Mouse (Mus musculus) forebrain, embryonic 16.5 days (tissue): ENCODE results near the gene Ppp1r14d. TPM values are rescaled to one million over a fixed set of nuclear protein-coding genes. Genes with fewer than 3 reads are reported as not detected.

Experiments
- ATAC-seq: fragments of 200-750 bp; cut with Nextera tagmentation; 2 replicates; pipeline ENCODE4 v1.8.0; 2017; ENCODE audit warnings: mild to moderate bottlenecking, moderate library complexity
- H3K27ac ChIP-seq: fragments of 300-500 bp; sonication (generic); 2 replicates; pipeline ENCODE4 v1.5.1; 2014; ENCODE audit warnings: low read length, control low read depth
- H3K27me3 ChIP-seq: fragments of 300-500 bp; sonication (generic); replicated peaks from 2 replicates; pipeline ENCODE4 v1.6.1; 2014; ENCODE audit warnings: low read length; ENCODE audit not compliant: control insufficient read depth, insufficient read depth
- H3K36me3 ChIP-seq: fragments of 300-500 bp; sonication (generic); 2 replicates; pipeline ENCODE4 v1.6.1; 2014; ENCODE audit not compliant: control insufficient read depth, insufficient read depth
- H3K4me1 ChIP-seq: fragments of 300-500 bp; sonication (generic); replicated peaks from 2 replicates; pipeline ENCODE4 v1.6.1; 2014; ENCODE audit warnings: low read length; ENCODE audit not compliant: control insufficient read depth, insufficient read depth
- H3K4me2 ChIP-seq: fragments of 300-500 bp; sonication (generic); 2 replicates; pipeline ENCODE4 v1.6.1; 2014; ENCODE audit warnings: mild to moderate bottlenecking, low read length, control low read depth
- H3K4me3 ChIP-seq: fragments of 300-500 bp; sonication (generic); replicated peaks from 2 replicates; pipeline ENCODE4 v1.5.1; 2014; ENCODE audit warnings: mild to moderate bottlenecking, low read length, control low read depth
- H3K9ac ChIP-seq: fragments of 300-500 bp; sonication (generic); replicated peaks from 2 replicates; pipeline ENCODE4 v1.6.1; 2014; ENCODE audit warnings: low read depth, low read length, control low read depth
- H3K9me3 ChIP-seq: fragments of 300-500 bp; sonication (generic); 2 replicates; pipeline ENCODE4 v1.6.1; 2016; ENCODE audit warnings: low read length; ENCODE audit not compliant: control insufficient read depth
- WGBS: fragments of 180-500 bp; shearing (Covaris S2); extraction: QIAGEN DNeasy Blood & Tissue Kit; methylation state at CpG from one replicate; pipeline ENCODE4 v1.1.7; 2014; 5-methylcytosine and 5-hydroxymethylcytosine counted together
- polyA plus RNA-seq: library from polyadenylated mRNA; unstranded; fragments of >200 nt; fragmentation: Nextera tagmentation; extraction: Ambion mirVana; gene quantifications from 2 replicates; pipeline ENCODE4 v1.2.1, GENCODE M21; 2015

Gene Ppp1r14d
- polyA plus RNA-seq, 1 experiment from 2014 or later, result not detected

- Histone ChIP-seq H3K9ac (no peak overlapping the region), H3K4me2 (no peak overlapping the region), H3K27me3 (peaks cover 44% of the 10 kb centered on the region), H3K4me3 (no peak overlapping the region), H3K4me1 (peaks cover 11% of the 10 kb centered on the region), H3K36me3 (no peaks in the 10 kb centered on the region), H3K9me3 (no peaks in the 10 kb centered on the region), H3K27ac (no peak overlapping the region)
- 69% methylated on average over 4 of the region's 4 CpGs for WGBS
- ATAC-seq, result no peak
Observed at GRCm38 (mm10) chr2:119240075-119240818, 10.5 kb upstream of the Ppp1r14d start.

GRCm38 (mm10) chr2:119238671-119239070, 9.0 kb upstream of the Ppp1r14d start:
- Histone ChIP-seq H3K9me3 (no peaks in the 10 kb centered on the region), H3K9ac (no peak overlapping the region), H3K4me2 (no peak overlapping the region), H3K27ac (no peak overlapping the region), H3K27me3 (peaks cover 48% of the 10 kb centered on the region), H3K4me3 (no peak overlapping the region), H3K4me1 (peaks cover 11% of the 10 kb centered on the region), H3K36me3 (no peaks in the 10 kb centered on the region)
- no peak for ATAC-seq
- WGBS, result 73% methylated on average over 2 of the region's 2 CpGs

GRCm38 (mm10) chr2:119237871-119238220, 8.1 kb upstream of the Ppp1r14d start:
- Histone ChIP-seq H3K9ac (no peak overlapping the region), H3K27me3 (peaks cover 48% of the 10 kb centered on the region), H3K9me3 (no peaks in the 10 kb centered on the region), H3K4me2 (peak overlapping the region; percentile 59), H3K27ac (no peak overlapping the region), H3K36me3 (no peaks in the 10 kb centered on the region), H3K4me1 (peaks cover 11% of the 10 kb centered on the region), H3K4me3 (peak overlapping the region; percentile 44)
- peak; percentile 49; the same call in 1 of the 2 replicates for ATAC-seq
- WGBS, result 2% methylated on average over 30 of the region's 31 CpGs

- no peaks in the 10 kb centered on the region for H3K36me3 ChIP-seq
- H3K27me3 ChIP-seq, result peaks cover 48% of the 10 kb centered on the region
- H3K9ac ChIP-seq, result 0 out of 2 replicates have a peak within 1 kb of the TSS, but pooled peaks have one; percentile 12
- under 1% methylated on average over 72 of the region's 73 CpGs for WGBS
- H3K4me2 ChIP-seq, result peak within 1 kb of the TSS; percentile 59
- H3K4me1 ChIP-seq, result peaks cover 11% of the 10 kb centered on the region
- no peak within 1 kb of the TSS for H3K27ac ChIP-seq
- ATAC-seq, result no peak
- no peaks in the 10 kb centered on the region for H3K9me3 ChIP-seq
- peak within 1 kb of the TSS; percentile 44 for H3K4me3 ChIP-seq
Observed at GRCm38 (mm10) chr2:119237210-119237870, 7.6 kb upstream of the Ppp1r14d start, which contains the start of gene Spint1. Gene Spint1 (plus strand): TSS chr2:119237362.

GRCm38 (mm10) chr2:119236682-119237209, 7.0 kb upstream of the Ppp1r14d start:
- Histone ChIP-seq H3K4me2 (peak overlapping the region; percentile 59), H3K9me3 (no peaks in the 10 kb centered on the region), H3K4me3 (peak overlapping the region; percentile 44), H3K36me3 (no peaks in the 10 kb centered on the region), H3K4me1 (peaks cover 11% of the 10 kb centered on the region), H3K9ac (no peak overlapping the region), H3K27ac (no peak overlapping the region), H3K27me3 (peaks cover 48% of the 10 kb centered on the region)
- WGBS, result 5% methylated on average over 25 of the region's 25 CpGs
- no peak for ATAC-seq

- Histone ChIP-seq H3K27me3 (no peaks in the 10 kb centered on the region), H3K4me2 (peak overlapping the region; percentile 74), H3K36me3 (peaks cover 3% of the 10 kb centered on the region), H3K4me3 (peak overlapping the region; percentile 94), H3K4me1 (peaks cover 17% of the 10 kb centered on the region), H3K9me3 (no peaks in the 10 kb centered on the region), H3K9ac (peak overlapping the region; percentile 78), H3K27ac (peak overlapping the region; percentile 92; the same call in 1 of the 2 replicates)
- no peak for ATAC-seq
- 2% methylated on average over 13 of the region's 13 CpGs for WGBS
Observed at GRCm38 (mm10) chr2:119209176-119209507, 20.6 kb downstream of the Ppp1r14d start.

- Histone ChIP-seq H3K4me1 (peaks cover 17% of the 10 kb centered on the region), H3K36me3 (peaks cover 3% of the 10 kb centered on the region), H3K27ac (peak within 1 kb of the TSS; percentile 92), H3K27me3 (no peaks in the 10 kb centered on the region), H3K9ac (peak within 1 kb of the TSS; percentile 78), H3K9me3 (no peaks in the 10 kb centered on the region), H3K4me2 (peak within 1 kb of the TSS; percentile 74), H3K4me3 (peak within 1 kb of the TSS; percentile 94)
- ATAC-seq, result peak; percentile 98
- 0% methylated on average over 51 of the region's 51 CpGs for WGBS
Observed at GRCm38 (mm10) chr2:119208344-119209175, 21.1 kb downstream of the Ppp1r14d start, which contains the start of the genes Zfyve19 and Dnajc17. Gene Zfyve19 (plus strand): TSS chr2:119208617. Gene Dnajc17 (minus strand): TSS chr2:119208795.

GRCm38 (mm10) chr2:119207961-119208343, 21.8 kb downstream of the Ppp1r14d start:
- H3K4me3 ChIP-seq, result peak overlapping the region; percentile 94
- H3K9ac ChIP-seq, result peak overlapping the region; percentile 74
- H3K9me3 ChIP-seq, result no peaks in the 10 kb centered on the region
- WGBS, result 19% methylated on average over 6 of the region's 6 CpGs
- H3K4me2 ChIP-seq, result peak overlapping the region; percentile 58
- no peaks in the 10 kb centered on the region for H3K27me3 ChIP-seq
- H3K27ac ChIP-seq, result peak overlapping the region; percentile 92
- H3K4me1 ChIP-seq, result peaks cover 20% of the 10 kb centered on the region
- no peak for ATAC-seq
- H3K36me3 ChIP-seq, result peaks cover 1% of the 10 kb centered on the region
